Mouse (Mus musculus) gastrocnemius, adult 2 months (tissue): ENCODE results near the gene Zfp383. TPM values are rescaled to one million over a fixed set of nuclear protein-coding genes. Genes with fewer than 3 reads are reported as not detected.
"Not testable (repeated sequence)": the region's sequence is repeated elsewhere in the genome, so short reads cannot be mapped to it uniquely, and the experiment has no call there.

ENCODE experiments used
- DNase-seq: peaks from one replicate; pipeline ENCODE4 v3.0.0; 2022
- H3K27ac ChIP-seq: fragments of 200-600 bp; 2 replicates; pipeline ENCODE4 v1.8.1; 2022; ENCODE audit warnings: mild to moderate bottlenecking
- H3K4me3 ChIP-seq: fragments of 200-600 bp; 2 replicates; pipeline ENCODE4 v1.8.1; 2022; ENCODE audit warnings: mild to moderate bottlenecking, moderate library complexity
- CTCF ChIP-seq: fragments of 200-600 bp; IDR thresholded peaks from 2 replicates; pipeline ENCODE4 v1.8.1; 2022; ENCODE audit warnings: antibody characterized with exemption, mild to moderate bottlenecking, moderate library complexity
- intact Hi-C: fragments of 180-260 bp; cut with DNase I; formaldehyde crosslinking; loops from one replicate; pipeline ENCODE4 v1.15.1; 2025
- long read RNA-seq, 2 experiments: library from polyadenylated mRNA; stranded (forward); transcript quantifications; one replicate each; pipeline ENCODE4 v2.0.0; 2021
- total RNA-seq, 2 experiments: library from RNA; stranded (reverse); gene quantifications; 2 replicates each; pipeline ENCODE4 v1.2.3; 2021

Gene Zfp383
- total RNA-seq = 1 to 10 TPM; 5.5 to 8.0 TPM
- long read RNA-seq, experiment 1 = 0 reads
- long read RNA-seq, experiment 2, partial matches to known transcripts = 0 of 4 reads
- long read RNA-seq, experiment 2, other reads (novel, unspliced or antisense) = 2 of 4 reads

GRCm38 (mm10) chr7:29908130-29908950 lies at the start of gene Zfp383:
Gene Zfp383, plus strand, starts transcription at chr7:29908223.
- no peak for TF ChIP-seq CTCF
- H3K4me3 ChIP-seq = peak within 1 kb of the TSS; percentile 94
- H3K27ac ChIP-seq = peak within 1 kb of the TSS; percentile 93
- intact Hi-C loops = loop anchor here (2.0 to 5.0 kb wide), 4 partner anchors 56 to 184 kb away; partner anchors contain the start of genes Gm26920, Zfp260, Zfp566 and Zfp568
- peak; percentile 88 for DNase-seq

GRCm38 (mm10) chr7:29859532-29860517 lies 48.2 kb upstream of the Zfp383 start, which contains the start of gene Zfp420:
Gene Zfp420, plus strand, starts transcription at chr7:29859979.
- DNase-seq = peak; percentile 93
- intact Hi-C loops = loop anchor here (5.0 kb wide), 1 partner anchor 93 kb away; the partner anchor contains the start of gene Zfp84
- peak within 1 kb of the TSS; percentile 87 for H3K4me3 ChIP-seq
- peak within 1 kb of the TSS; percentile 73 for H3K27ac ChIP-seq
- peak; percentile 12; the same call in 1 of the 2 replicates for TF ChIP-seq CTCF

DNA sequence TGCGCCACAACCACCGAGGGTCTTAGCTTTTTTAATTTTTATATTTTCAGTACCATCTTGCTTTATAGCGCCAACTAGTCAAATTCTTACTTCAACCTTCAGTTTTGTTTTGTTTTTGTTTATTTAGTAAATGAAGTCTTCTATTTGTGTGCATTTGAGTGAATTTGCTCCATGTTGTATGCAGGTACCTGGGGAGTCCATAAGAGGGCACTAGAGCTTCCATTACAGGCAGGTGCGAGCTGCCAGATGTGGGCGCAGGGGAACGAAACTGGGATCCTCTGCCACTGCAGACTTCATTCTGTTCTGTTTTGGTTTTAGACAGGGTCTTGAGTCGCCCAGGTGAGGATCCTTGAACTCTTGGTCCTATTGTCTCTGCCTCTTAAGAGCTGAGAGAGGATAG lies 46.4 kb upstream of the Zfp383 start:
- no peak overlapping the region for H3K27ac ChIP-seq
- DNase-seq = no peak
- no peak for TF ChIP-seq CTCF
- H3K4me3 ChIP-seq = no peak overlapping the region
- intact Hi-C loops = no loop called here

DNA sequence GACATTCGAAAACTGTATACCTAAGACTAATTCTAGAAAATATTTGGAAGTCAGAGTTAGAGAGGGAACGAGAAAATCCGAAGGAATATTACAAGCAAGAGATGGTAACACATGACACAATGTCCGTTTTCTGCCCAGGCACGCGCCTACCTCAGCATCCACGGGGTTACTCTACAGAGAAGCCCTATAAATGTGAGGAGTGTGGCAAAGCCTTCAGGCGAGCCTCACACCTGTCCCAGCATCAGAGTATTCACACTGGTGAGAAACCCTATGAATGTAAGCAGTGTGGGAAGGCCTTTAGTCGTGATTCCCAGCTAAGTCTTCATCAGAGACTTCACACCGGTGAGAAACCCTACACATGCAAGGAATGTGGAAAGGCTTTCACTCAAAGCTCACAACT lies 33.8 kb upstream of the Zfp383 start:
- H3K4me3 ChIP-seq = no peak overlapping the region
- H3K27ac ChIP-seq = no peak overlapping the region
- DNase-seq = no peak
- no peak for TF ChIP-seq CTCF
- intact Hi-C loops = no loop called here

DNA sequence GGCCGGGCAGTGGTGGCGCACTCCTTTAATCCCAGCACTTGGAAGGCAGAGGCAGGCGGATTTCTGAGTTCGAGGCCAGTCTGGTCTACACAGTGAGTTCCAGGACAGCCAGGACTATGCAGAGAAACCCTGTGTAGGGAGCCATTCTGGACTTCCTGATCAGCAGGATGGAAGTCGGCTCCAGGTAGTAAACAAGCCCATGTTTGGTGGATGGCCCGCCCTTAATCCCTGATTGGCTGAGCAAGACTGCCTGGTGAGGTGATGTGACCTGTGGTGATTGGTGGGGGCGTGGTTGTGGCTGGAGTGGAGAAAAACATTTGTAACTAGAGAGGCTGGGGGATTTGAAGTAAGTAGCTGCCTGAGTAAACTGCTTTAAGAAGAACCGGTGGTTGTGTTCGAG lies 30.5 kb upstream of the Zfp383 start:
- H3K4me3 ChIP-seq, H3K27ac ChIP-seq, DNase-seq, intact Hi-C loops: not testable (repeated sequence)

DNA sequence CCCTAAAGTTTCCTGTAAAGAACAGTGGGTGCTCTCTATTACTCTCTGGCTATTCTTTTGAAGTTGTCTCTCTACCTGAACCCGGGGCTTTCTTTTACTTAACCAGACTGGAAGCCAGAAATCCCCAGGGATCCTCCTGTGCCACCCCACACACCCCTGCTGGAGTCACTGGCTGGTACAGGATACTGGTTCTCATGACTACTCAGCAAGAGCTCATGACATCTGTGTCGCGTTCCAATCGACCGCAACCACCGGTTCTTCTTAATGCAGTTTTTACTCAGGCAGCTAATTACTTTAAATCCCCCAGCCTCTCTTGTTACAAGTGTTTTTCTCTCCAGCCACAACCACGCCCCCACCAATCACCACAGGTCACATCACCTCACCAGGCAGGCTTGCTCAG lies 28.0 kb upstream of the Zfp383 start:
- Histone ChIP-seq H3K27ac (no peak overlapping the region), H3K4me3 (no peak overlapping the region)
- no peak for TF ChIP-seq CTCF
- intact Hi-C loops = no loop called here
- DNase-seq = no peak

DNA sequence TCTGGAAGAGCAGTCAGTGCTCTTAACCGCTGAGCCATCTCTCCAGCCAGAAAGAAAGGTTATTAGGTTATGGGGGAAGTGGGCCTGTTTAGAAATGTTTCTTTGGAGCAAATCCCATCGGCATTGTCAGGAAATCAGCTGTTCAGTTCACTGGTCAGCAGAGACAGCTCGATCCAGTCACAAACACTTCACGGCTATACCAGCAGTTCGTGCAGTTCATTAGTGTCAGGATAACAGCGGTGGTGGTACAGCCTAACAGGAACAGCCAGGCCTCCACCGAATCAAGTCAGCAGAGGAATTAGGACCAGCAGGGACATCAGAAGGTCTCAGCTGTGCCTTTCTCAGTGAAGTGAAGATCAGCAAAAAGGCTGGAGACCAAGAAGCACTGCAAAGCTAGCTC lies 27.1 kb upstream of the Zfp383 start:
- Histone ChIP-seq H3K4me3 (no peak overlapping the region), H3K27ac (no peak overlapping the region)
- no peak for TF ChIP-seq CTCF
- intact Hi-C loops = no loop called here
- DNase-seq = no peak

DNA sequence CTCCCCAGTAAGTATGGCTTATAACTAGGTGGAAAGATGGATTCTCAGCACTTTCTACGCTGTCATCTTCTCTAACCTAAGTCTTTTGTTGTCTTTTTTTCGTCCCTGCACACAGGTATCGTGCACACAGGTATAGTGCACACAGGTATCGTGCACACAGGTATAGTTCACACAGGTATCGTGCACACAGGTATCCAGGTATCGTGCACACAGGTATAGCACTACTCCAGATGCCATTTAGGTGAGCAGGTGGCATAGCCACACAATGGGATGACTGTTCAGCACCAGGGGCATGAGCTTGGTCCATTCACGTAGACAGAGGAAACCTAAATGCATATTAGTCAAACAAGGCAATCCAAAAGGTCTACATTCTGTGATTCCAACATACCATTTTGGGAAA lies 17.5 kb upstream of the Zfp383 start:
- intact Hi-C loops = no loop called here
- H3K4me3 ChIP-seq = no peak overlapping the region
- TF ChIP-seq CTCF = no peak
- DNase-seq = no peak
- H3K27ac ChIP-seq = no peak overlapping the region

DNA sequence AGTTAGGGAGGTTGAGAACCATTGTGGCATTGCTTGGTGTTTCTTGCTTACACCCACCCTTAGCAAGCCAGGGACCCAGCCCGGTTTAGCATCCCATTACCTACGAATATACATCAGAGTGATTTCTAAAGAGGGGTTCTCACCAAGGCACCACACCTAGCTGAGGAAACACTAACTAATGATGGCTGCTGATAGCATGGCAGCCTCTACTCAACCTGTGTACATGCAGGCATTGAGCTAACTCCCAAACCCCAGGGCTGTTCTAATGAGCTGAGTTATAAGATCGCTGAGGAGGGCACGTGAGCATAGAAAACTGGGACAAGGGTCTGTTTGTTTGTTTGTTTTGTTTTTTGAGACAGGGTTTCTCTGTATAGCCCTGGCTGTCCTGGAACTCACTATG lies 15.3 kb upstream of the Zfp383 start:
- Histone ChIP-seq H3K27ac (no peak overlapping the region), H3K4me3 (no peak overlapping the region)
- intact Hi-C loops = no loop called here
- DNase-seq = no peak
- TF ChIP-seq CTCF = no peak

DNA sequence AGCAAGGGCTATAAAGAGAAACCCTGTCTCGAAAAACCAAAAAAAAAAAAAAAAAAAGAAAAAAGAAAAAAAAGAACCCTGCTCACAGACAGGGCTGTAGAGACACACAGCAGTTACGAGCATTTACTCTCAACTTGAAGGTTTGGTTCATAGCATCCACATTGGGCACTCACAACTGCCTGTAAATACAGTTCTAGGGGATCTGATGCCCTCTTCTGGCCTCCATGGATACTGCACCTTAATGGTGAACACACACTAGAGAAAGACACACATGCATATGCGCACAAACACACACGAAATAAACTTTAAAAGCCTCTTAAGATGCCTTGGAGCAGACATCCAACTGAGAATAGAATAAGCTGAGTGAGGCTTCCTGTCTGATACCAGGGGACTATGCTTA lies 9.7 kb upstream of the Zfp383 start:
- DNase-seq = no peak
- no peak overlapping the region for H3K4me3 ChIP-seq
- H3K27ac ChIP-seq = no peak overlapping the region
- intact Hi-C loops = no loop called here
- TF ChIP-seq CTCF = no peak

GRCm38 (mm10) chr7:29904101-29904500 lies 3.9 kb upstream of the Zfp383 start:
- DNase-seq = no peak
- TF ChIP-seq CTCF = no peak
- intact Hi-C loops = no loop called here
- no peak overlapping the region for H3K4me3 ChIP-seq
- H3K27ac ChIP-seq = no peak overlapping the region

DNA sequence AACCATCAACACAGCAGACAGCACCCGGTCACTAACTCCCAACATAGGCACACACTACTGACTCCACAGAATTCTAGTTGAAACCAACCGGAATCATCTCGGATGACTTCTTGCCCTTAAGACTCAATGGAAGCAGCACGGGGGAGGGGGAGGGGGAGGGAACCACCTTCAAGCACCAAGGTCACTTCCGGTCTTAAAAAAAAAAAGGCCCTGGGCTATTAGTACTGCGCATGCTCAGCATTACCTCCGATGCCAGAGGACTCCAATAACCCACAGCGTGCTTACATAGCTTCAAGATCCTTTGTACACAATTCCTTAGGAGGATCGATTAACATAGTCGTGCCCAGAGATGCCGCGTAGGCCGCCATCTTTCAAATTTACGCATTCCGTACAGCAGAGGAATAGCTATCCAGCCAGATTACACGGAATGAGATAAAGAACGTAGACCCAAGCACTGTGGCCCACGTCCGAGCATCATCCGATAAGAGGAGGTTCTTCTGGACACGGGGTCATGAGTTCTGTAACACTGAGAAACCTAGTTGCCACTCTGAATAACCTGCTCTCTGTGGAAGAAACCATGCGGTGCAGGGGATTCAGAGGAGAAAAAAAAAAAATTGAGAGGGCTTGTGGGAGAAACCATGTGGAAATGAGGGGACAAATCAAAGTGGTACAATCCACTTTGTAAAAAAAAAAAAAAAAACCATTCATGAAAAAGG lies 1.9 kb upstream of the Zfp383 start, which contains the start of gene Zfp27:
Gene Zfp27 (minus strand): TSS at position 607 of the 716 bp plus-strand sequence.
- no peak for TF ChIP-seq CTCF
- intact Hi-C loops = loop anchor here (2.0 to 5.0 kb wide), 5 partner anchors 47 to 186 kb away; partner anchors contain the start of genes Gm26920, Zfp260, Zfp566 and Zfp568
- Histone ChIP-seq H3K4me3 (peak within 1 kb of the TSS; percentile 81), H3K27ac (peak within 1 kb of the TSS; percentile 93)
- DNase-seq = peak; percentile 66
